Mouse (Mus musculus): ENCODE data around the gene Pank3.
A peak's percentile ranks its signal among the peaks of the same experiment; 100 is the strongest.
"Not testable (repeated sequence)": the region's sequence is repeated elsewhere in the genome, so short reads cannot be mapped to it uniquely, and the experiment has no call there.

Gene Pank3

DNA sequence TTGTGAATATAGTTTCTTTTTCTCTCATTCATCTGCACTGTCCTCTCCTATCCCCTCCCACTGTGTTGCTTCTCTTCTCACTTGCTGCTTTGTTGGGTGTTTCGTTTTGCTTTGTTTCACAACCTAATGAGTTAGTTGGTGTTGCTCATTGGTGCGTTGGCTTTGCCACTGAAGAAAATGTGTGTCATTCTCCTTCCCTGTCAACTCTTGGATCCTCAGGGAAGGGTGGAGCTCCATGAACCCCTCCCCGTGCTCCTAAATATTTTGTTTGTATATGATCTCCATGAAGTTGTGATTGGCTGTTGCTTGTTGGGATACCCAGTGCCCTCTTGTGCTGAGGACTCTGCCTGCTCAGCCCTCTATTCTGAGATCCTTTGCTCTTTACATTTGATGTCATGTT, 11.1 kb downstream of the Pank3 start:
- no peak for DNase-seq (ENCODE audit: low spot score)

GRCm38 (mm10) chr11:35782444-35782843, 13.2 kb downstream of the Pank3 start:
- no peak for DNase-seq (ENCODE audit: low spot score)

DNA sequence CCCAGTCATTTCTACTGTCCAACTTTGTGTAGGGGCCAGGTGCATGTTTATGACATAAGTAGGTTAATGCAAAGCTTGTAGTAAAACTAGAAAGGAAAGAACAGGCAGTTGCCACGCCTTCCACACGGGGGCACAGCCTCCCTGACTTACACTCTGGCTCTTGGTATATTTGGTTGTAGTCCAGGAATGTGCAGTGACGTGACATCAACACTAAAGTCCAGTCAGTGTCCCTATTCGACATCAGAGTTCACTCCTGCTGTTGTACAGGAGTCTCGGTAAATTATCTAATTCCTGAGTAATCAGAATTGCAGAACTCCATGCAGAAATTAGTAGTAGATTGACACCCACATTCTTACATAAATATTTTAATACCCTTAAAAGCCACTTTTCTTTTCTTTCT, 13.8 kb downstream of the Pank3 start:
- no peak for DNase-seq (ENCODE audit: low spot score)

DNA sequence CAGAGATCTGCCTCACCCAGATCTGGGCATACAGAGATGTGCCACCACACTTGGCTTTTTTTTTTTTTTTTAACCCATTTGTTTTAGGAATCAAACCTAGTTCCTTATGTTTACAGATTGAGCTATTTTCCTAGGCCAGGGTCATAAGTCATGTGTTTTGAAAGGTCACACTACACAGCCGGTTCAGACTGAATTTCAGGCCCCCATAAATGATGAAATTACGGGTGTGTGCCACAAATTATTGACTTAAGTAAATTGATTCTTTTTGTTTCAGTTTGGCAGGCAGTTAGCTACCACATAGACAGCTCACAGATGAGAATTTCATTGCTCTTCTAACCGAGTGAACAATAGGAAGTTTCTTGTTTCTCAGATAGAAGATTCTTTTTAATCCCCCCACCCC, 14.7 kb downstream of the Pank3 start:
- DNase-seq (ENCODE audit: low spot score) = no peak

GRCm38 (mm10) chr11:35784537-35784936, 15.3 kb downstream of the Pank3 start:
- DNase-seq (ENCODE audit: low spot score) = no peak

GRCm38 (mm10) chr11:35788443-35788842, 19.2 kb downstream of the Pank3 start:
- DNase-seq (ENCODE audit: low spot score) = no peak

- DNase-seq (ENCODE audit: low spot score) = not testable (repeated sequence)
These were observed 23.5 kb downstream of the Pank3 start for GRCm38 (mm10) chr11:35792800-35793199.

- no peak for DNase-seq (ENCODE audit: low spot score)
These were observed 28.6 kb downstream of the Pank3 start for GRCm38 (mm10) chr11:35797751-35798494.

DNA sequence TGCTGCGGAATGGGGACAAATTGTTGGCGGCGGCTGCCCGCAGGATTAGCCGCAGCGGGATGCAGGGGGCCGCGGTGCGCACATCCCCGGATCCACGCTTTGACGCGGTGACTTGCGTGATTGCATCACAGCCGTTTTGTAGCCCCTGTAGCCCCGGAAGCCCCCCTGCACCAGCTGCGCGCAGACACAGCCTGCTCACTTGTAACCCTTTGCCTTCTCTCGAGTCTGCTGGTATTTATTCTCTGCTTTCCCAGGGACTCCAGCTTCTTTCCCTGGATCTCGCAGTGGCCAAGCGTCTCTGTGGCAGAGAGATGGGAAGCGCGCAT, 29.2 kb downstream of the Pank3 start:
- no peak for DNase-seq (ENCODE audit: low spot score)

GRCm38 (mm10) chr11:35798874-35799273, 29.6 kb downstream of the Pank3 start, which contains the start of gene Fbll1:
Gene Fbll1, minus strand, starts transcription at chr11:35798884.
- DNase-seq (ENCODE audit: low spot score) = peak; percentile 10

- DNase-seq (ENCODE audit: low spot score) = no peak
These were observed 32.0 kb downstream of the Pank3 start for GRCm38 (mm10) chr11:35801332-35801731.

GRCm38 (mm10) chr11:35811458-35811857, 42.2 kb downstream of the Pank3 start:
- DNase-seq (ENCODE audit: low spot score) = no peak

GRCm38 (mm10) chr11:35816316-35816715, 47.0 kb downstream of the Pank3 start:
- DNase-seq (ENCODE audit: low spot score) = no peak

- DNase-seq (ENCODE audit: low spot score) = no peak
These were observed 58.4 kb downstream of the Pank3 start for GRCm38 (mm10) chr11:35827714-35828113.

DNA sequence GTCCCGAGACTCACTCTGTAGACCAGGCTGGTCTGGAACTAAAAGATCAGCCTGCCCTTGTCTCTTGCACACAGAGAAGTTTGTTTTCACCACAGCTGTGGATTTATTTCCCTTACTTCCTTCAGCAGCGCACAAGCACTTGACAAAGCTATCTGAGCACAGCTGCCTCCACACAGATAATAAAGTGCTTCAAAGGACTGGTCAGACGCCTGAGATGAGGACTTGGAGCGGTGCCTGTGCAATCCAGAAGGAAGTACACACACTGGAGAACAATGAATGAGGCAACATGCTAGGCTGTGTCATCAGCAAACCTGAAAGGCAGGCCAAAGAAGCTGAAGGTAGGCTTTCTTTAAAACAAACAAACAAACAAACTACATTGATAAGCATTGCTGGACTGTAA, 62.9 kb downstream of the Pank3 start:
- no peak for DNase-seq (ENCODE audit: low spot score)

DNA sequence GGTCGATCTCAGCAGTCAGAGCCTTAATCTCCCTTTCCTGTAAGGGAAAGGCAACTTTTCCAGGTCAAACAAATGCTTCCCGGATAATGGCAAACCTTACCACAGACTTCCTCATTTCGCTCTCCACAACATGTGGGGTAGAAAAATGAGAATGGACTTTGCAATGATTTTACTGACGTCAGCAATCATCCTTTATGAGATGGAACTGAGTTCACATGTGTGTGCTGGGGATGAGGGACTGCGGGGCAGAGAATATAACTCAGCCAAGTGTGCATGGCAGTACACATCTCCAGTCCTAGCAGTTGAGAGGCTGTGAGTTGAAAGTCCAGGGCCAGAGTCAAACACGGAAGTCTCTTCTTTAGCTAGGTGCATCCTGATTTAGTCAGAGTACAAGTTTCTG, 64.0 kb downstream of the Pank3 start:
- no peak for DNase-seq (ENCODE audit: low spot score)

DNA sequence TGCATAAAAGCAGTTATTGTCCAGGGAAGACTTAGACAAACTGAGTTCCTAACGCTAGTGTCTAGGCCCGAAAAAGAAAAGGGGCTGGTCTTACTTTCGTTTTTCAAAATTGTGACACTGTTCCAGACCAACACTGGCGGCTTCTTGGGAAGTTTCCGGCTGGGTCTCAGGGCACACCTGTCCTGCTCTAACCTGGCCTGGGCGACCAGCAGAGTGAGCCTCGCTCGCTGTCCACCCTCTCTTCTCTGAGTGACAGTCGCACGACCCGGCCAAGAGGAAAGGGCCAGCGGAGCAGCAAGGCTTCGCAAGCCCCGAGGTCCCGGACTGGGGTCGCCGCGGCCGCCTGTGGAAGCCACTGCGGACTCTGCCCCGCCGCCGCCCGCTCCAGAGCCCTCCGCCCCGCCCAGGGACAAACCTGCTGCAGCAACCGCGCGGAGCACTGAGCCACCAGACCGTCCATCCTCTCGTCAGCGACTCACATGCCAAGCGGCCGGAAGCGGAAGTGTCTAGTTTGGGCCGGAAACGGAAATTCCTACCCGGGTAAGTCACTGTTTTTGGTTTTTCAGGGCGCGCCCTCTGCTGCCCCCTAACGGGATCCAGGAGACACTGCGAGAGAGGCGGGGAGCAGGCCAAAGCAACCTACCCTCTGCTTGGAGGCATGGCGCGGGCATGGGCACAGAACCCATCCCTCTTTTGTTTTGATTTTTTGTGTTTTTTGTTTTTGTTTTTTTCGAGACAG, 64.9 kb downstream of the Pank3 start, which contains the start of gene Rars:
Gene Rars, minus strand, starts transcription at position 485 of the 739 bp plus-strand sequence.
- peak; percentile 82 for DNase-seq (ENCODE audit: low spot score)

- DNase-seq (ENCODE audit: low spot score) = no peak
These were observed 68.2 kb downstream of the Pank3 start for GRCm38 (mm10) chr11:35837156-35838126.

DNA sequence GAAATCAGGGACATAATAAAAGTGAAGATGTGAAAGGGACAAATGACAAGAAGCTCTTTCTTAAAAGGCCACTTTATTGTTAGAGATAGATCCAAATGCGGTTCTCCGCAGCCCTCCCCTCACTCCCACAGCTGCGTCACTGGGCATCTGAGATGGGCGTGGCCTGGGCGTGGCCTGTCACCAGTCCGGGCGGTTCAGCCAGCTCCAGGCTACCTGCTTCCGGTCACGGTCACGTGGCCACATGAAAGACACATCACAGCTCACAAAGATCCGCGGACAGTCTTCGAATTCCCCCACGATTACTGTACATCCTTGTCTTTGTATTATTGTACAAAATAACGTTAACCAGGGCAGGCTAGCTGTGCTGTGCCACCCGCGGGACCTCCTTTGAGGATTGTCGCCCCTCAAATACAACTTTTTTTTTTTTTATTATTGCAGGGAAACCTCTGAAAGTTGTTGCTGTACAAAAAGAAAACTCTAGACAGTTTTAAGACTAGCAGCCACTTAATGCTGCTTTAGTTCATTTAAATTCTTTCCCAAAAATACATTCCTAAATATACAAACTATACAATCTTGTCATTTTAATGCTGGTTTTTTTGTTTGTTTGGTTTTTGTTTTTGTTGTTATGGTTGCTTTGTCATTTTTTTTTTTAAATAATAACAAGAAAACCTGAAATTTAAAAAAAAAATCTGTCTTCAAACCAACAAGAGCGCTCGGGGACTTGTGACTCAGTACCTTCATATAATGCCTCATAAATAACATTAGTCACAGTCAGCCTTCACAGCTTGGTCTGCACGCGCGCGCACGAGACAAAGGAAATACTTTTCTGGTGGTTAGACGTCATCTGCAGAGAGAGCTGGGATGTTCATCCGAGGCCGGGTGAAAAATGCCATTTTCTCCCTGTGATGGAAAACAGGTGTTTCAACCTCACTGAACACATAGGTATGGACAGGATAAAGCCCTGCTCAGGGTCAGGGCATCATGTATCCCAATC, 69.4 kb downstream of the Pank3 start:
- peak; percentile 88 for DNase-seq (ENCODE audit: low spot score)

DNA sequence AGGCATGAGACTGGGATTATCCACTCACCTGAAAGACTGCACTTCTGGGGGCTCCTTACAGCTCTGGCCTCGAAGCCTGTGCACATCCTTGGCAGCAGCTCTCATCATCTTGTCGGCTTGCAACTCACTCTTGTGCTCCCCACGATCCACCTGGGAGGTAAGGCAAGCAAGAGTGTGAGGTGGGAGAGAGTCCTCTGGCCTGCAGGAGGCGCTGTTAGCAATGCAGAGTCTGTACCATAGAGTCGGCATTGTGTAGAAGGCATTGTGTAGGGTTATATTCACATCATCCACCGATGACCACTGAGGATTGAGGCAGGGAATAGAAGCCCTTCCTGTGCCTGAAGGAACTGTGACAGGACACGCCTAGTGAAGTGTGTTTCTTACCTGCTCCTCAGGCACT, 71.0 kb downstream of the Pank3 start:
- no peak for DNase-seq (ENCODE audit: low spot score)

DNA sequence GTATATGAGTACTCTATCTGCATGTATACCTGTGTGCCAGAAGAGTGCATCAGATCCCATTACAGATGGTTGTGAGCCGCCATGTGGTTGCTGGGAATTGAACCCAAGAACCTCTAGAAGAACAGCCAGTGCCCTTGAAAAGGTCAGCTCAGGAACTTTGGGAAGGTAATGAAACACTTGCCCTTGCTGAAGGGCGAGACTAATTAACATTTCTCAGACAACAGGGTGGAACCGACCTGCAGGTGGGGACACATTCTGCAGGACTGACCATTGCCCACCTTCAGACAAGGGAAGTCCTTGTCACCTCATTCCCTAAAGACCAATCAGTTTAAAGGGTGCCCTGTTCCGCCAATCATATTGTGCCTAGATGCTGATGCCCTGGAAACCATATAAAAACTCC, 71.5 kb downstream of the Pank3 start:
- not testable (repeated sequence) for DNase-seq (ENCODE audit: low spot score)

Measured in ovary, adult 18-20 months (tissue).